20 mouse cellular contexts compared by ENCODE assay signal in the genomic region with DNA sequence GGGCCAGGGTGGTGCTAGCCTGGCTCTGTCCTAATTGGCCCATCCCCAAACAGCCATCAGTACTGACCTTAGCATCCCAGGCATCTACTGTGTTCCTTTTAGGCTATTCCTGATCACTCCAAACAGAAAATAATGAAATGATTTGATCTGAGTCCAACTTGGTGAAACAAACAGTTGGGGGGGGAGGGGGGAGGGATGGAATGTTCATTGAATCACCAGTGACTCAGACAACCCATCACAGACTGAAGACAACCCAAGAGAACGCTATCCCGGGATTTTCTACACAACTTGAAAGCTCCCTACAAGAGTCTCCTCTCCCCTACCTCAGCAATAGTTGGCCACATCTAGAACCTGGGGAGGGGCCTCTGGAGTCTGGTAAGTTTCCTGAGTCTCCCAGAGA. TPM values are rescaled to one million over a fixed set of nuclear protein-coding genes. Genes with fewer than 3 reads are reported as not detected.
"Had no signal": no experiment of that assay in that cellular context is flagged by ENCODE, and none has a peak within 500 bp of the region (broad histone marks: within the 10 kb centered on the region; RNA-seq: fewer than 3 reads in every experiment).

No protein-coding gene starts in this region.

- H3K9me3 ChIP-seq: limb, embryonic 12.5 days; midbrain, embryonic 13.5 days had no signal

- H3K27me3 ChIP-seq: midbrain, embryonic 13.5 days had no signal

- DNase-seq: kidney, adult 11 months; kidney, adult 9 months; kidney, postnatal 36 days; lung, postnatal 36 days; right cerebral cortex, postnatal 14 days; thymus, adult 2 months; thymus, postnatal 25 days had no signal

- H3K4me1 ChIP-seq: limb, embryonic 12.5 days; midbrain, embryonic 13.5 days had no signal

- H3K9ac ChIP-seq: limb, embryonic 12.5 days; midbrain, embryonic 13.5 days had no signal

- H3K27ac ChIP-seq: kidney, postnatal 0 days; limb, embryonic 12.5 days; midbrain, embryonic 13.5 days had no signal

- ATAC-seq: midbrain, embryonic 13.5 days had no signal

- H3K36me3 ChIP-seq: limb, embryonic 12.5 days; midbrain, embryonic 13.5 days had no signal

- H3K4me3 ChIP-seq: limb, embryonic 12.5 days; midbrain, embryonic 13.5 days had no signal

- H3K4me2 ChIP-seq: limb, embryonic 12.5 days; midbrain, embryonic 13.5 days had no signal

RNA-seq across cellular contexts. Expression of gene Cldn13, which starts 3.4 kb away (rescaled TPM):
- total RNA-seq: layer of hippocampus, adult 18-20 months; layer of hippocampus, postnatal 10 days; left cerebral cortex, postnatal 36 days; liver, adult 2 months; midbrain, postnatal 0 days had no signal
- polyA plus RNA-seq: liver, adult 2 months; midbrain, postnatal 0 days; small intestine, adult 2 months had no signal

RNA-seq across cellular contexts. Expression of gene Tmem270, which starts 5.4 kb away (rescaled TPM):
- total RNA-seq: layer of hippocampus, adult 18-20 months; layer of hippocampus, postnatal 10 days; left cerebral cortex, postnatal 36 days; liver, adult 2 months; megakaryocyte progenitor cell, adult 5-6 weeks; midbrain, postnatal 0 days had no signal
- polyA plus RNA-seq: kidney, postnatal 0 days; limb, embryonic 12.5 days; liver, adult 2 months; lung, embryonic 16.5 days; midbrain, embryonic 13.5 days; neural tube, embryonic 14.5 days; small intestine, adult 2 months; stomach, embryonic 16.5 days; thymus, adult 2 months had no signal

RNA-seq across cellular contexts. Expression of gene Cldn4, which starts 34.8 kb away (rescaled TPM):
- total RNA-seq: layer of hippocampus, adult 18-20 months; layer of hippocampus, postnatal 10 days; left cerebral cortex, postnatal 36 days; megakaryocyte progenitor cell, adult 5-6 weeks had no signal
- polyA plus RNA-seq: midbrain, embryonic 13.5 days; midbrain, postnatal 0 days; neural tube, embryonic 14.5 days had no signal
